Mouse (Mus musculus) embryonic facial prominence, embryonic 12.5 days (tissue): ENCODE data around the gene Gm47959. TPM values are rescaled to one million over a fixed set of nuclear protein-coding genes. Genes with fewer than 3 reads are reported as not detected.

ENCODE experiments used
- ATAC-seq: fragments of 200-750 bp; cut with Nextera tagmentation; 2 replicates; pipeline ENCODE4 v1.8.0; 2017; ENCODE audit not compliant: insufficient number of reproducible peaks, insufficient read depth, low FRiP score, low TSS enrichment
- H3K27ac ChIP-seq: fragments of 300-500 bp; sonication (generic); 2 replicates; pipeline ENCODE4 v1.5.1; 2016; ENCODE audit warnings: mild to moderate bottlenecking
- H3K27me3 ChIP-seq: fragments of 300-500 bp; sonication (generic); 2 replicates; pipeline ENCODE4 v1.6.1; 2016; ENCODE audit warnings: mild to moderate bottlenecking, moderate library complexity
- H3K36me3 ChIP-seq: fragments of 300-500 bp; sonication (generic); 2 replicates; pipeline ENCODE4 v1.6.1; 2016; ENCODE audit warnings: mild to moderate bottlenecking
- H3K4me1 ChIP-seq: fragments of 300-500 bp; sonication (generic); 2 replicates; pipeline ENCODE4 v1.6.1; 2016
- H3K4me2 ChIP-seq: fragments of 300-500 bp; sonication (generic); replicated peaks from 2 replicates; pipeline ENCODE4 v1.6.1; 2016; ENCODE audit warnings: mild to moderate bottlenecking, moderate library complexity
- H3K4me3 ChIP-seq: fragments of 300-500 bp; sonication (generic); 2 replicates; pipeline ENCODE4 v1.5.1; 2016; ENCODE audit warnings: mild to moderate bottlenecking
- H3K9ac ChIP-seq: fragments of 300-500 bp; sonication (generic); 2 replicates; pipeline ENCODE4 v1.6.1; 2016; ENCODE audit warnings: mild to moderate bottlenecking, moderate library complexity
- H3K9me3 ChIP-seq: fragments of 300-500 bp; sonication (generic); 2 replicates; pipeline ENCODE4 v1.6.1; 2016; ENCODE audit warnings: mild to moderate bottlenecking, moderate library complexity
- WGBS: fragments of 180-500 bp; shearing (Covaris S2); methylation state at CpG from one replicate; pipeline ENCODE4 v1.1.7; 2016; 5-methylcytosine and 5-hydroxymethylcytosine counted together
- polyA plus RNA-seq: library from polyadenylated mRNA; unstranded; fragments of >200 nt; fragmentation: Nextera tagmentation; extraction: Ambion mirVana; gene quantifications from 2 replicates; pipeline ENCODE4 v1.2.1, GENCODE M21; 2016

Gm47959 gene
- polyA plus RNA-seq, 1 experiment from 2014 or later = not detected

- 76% methylated on average over 4 of the region's 4 CpGs for WGBS
- H3K9ac ChIP-seq = no peak overlapping the region
- no peak overlapping the region for H3K4me3 ChIP-seq
- no peak overlapping the region for H3K4me2 ChIP-seq
- H3K9me3 ChIP-seq = no peaks in the 10 kb centered on the region
- H3K27ac ChIP-seq = no peak overlapping the region
- H3K27me3 ChIP-seq = no peaks in the 10 kb centered on the region
- ATAC-seq = no peak
- H3K4me1 ChIP-seq = no peaks in the 10 kb centered on the region
- no peaks in the 10 kb centered on the region for H3K36me3 ChIP-seq
Observed at GRCm38 (mm10) chr1:82991062-82991461, 9.3 kb upstream of the Gm47959 start.

GRCm38 (mm10) chr1:82991596-82991995 is 8.8 kb upstream of the Gm47959 start:
- ATAC-seq = no peak
- WGBS = 86% methylated on average over 3 of the region's 3 CpGs
- H3K4me2 ChIP-seq = no peak overlapping the region
- no peaks in the 10 kb centered on the region for H3K4me1 ChIP-seq
- H3K9ac ChIP-seq = no peak overlapping the region
- H3K27ac ChIP-seq = no peak overlapping the region
- H3K4me3 ChIP-seq = no peak overlapping the region
- no peaks in the 10 kb centered on the region for H3K36me3 ChIP-seq
- H3K27me3 ChIP-seq = no peaks in the 10 kb centered on the region
- H3K9me3 ChIP-seq = no peaks in the 10 kb centered on the region

- Histone ChIP-seq H3K4me1 (no peaks in the 10 kb centered on the region), H3K4me3 (no peak overlapping the region), H3K27ac (no peak overlapping the region), H3K4me2 (no peak overlapping the region), H3K9me3 (no peaks in the 10 kb centered on the region), H3K9ac (no peak overlapping the region), H3K36me3 (no peaks in the 10 kb centered on the region), H3K27me3 (no peaks in the 10 kb centered on the region)
- no peak for ATAC-seq
- 94% methylated on average over 6 of the region's 6 CpGs for WGBS
Observed at GRCm38 (mm10) chr1:82992093-82992492, 8.3 kb upstream of the Gm47959 start.

GRCm38 (mm10) chr1:82993947-82994346 is 6.4 kb upstream of the Gm47959 start:
- Histone ChIP-seq H3K4me2 (no peak overlapping the region), H3K9ac (no peak overlapping the region), H3K27me3 (no peaks in the 10 kb centered on the region), H3K4me3 (no peak overlapping the region), H3K4me1 (no peaks in the 10 kb centered on the region), H3K9me3 (no peaks in the 10 kb centered on the region), H3K36me3 (no peaks in the 10 kb centered on the region), H3K27ac (no peak overlapping the region)
- 80% methylated on average over 3 of the region's 3 CpGs for WGBS
- ATAC-seq = no peak

DNA sequence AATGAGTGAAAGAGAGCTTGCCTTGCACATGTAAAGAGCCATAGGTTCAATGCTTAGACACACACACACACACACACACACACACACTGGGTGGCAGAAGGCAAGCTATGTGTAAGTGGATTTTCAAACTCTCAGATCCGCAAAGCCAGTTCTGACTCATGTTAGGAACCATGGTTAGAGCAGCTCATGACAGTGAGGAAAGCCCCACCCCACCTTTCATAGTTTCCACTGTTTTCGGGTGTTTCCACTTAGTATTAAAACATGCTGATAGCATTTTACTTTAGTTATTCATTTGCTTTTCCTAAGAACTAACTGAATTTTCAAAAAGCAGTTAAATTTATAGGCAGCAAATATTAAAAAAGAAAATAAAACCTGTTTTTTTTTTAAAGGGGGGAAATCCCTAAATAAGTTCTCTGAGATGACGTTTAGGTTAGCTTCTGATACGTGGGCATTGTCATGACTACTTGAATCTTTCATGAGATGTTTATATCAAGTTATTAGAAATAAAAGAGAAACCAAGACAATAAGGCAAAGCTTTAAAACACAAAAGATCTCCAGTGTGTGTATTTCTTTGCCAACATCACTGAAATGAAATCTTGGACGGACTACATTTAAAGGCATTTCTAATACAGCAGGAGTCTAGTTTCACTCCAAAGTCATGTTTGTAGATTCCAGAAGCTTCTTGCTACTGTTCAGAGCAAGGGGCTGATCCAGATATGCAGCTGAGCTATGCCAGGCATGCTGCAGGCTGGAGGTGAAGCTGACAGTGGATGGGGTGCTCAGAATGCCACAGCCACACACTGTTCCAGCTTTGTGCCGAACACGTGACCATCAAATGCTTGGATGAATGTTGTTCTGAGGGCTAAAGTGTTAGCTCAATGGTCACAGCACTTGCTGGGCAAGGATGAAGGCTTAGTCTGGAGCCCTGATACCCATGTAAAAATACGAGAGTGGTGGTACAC is 6.2 kb downstream of the Gm47959 start:
- ATAC-seq = no peak
- H3K27ac ChIP-seq = no peak overlapping the region
- no peak overlapping the region for H3K4me3 ChIP-seq
- no peaks in the 10 kb centered on the region for H3K4me1 ChIP-seq
- no peak overlapping the region for H3K9ac ChIP-seq
- no peak overlapping the region for H3K4me2 ChIP-seq
- no peaks in the 10 kb centered on the region for H3K27me3 ChIP-seq
- H3K36me3 ChIP-seq = no peaks in the 10 kb centered on the region
- H3K9me3 ChIP-seq = no peaks in the 10 kb centered on the region
- WGBS = 83% methylated on average over 8 of the region's 8 CpGs

- Histone ChIP-seq H3K4me1 (no peaks in the 10 kb centered on the region), H3K27me3 (no peaks in the 10 kb centered on the region), H3K36me3 (no peaks in the 10 kb centered on the region), H3K27ac (no peak overlapping the region), H3K4me3 (no peak overlapping the region), H3K9ac (no peak overlapping the region), H3K9me3 (no peaks in the 10 kb centered on the region), H3K4me2 (no peak overlapping the region)
- WGBS = 71% methylated on average over 6 of the region's 6 CpGs
- ATAC-seq = no peak
Observed at GRCm38 (mm10) chr1:83007471-83007870, 7.1 kb downstream of the Gm47959 start.

DNA sequence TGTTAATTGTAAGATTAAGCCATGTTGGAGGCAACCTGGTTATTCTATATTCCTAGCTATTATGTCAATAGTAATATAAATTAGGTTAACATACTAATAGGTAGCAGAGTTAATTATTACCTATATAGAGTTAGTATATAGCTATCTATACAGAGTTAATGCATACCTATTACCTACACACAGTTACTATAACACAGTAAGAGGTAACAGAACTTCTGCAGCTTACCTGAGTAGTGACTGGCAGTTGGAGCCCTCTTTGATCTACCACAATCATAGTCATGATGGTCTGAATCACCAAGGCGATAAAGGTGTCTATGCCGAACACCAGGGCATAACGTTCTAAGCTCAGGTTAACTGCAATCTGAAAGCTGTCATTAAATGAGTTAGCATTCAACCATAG is 14.1 kb downstream of the Gm47959 start:
- H3K4me1 ChIP-seq = no peaks in the 10 kb centered on the region
- no peak overlapping the region for H3K27ac ChIP-seq
- WGBS = 95% methylated on average over 3 of the region's 3 CpGs
- no peak overlapping the region for H3K4me3 ChIP-seq
- no peak overlapping the region for H3K9ac ChIP-seq
- no peaks in the 10 kb centered on the region for H3K36me3 ChIP-seq
- no peaks in the 10 kb centered on the region for H3K27me3 ChIP-seq
- H3K4me2 ChIP-seq = no peak overlapping the region
- H3K9me3 ChIP-seq = no peaks in the 10 kb centered on the region
- ATAC-seq = no peak

- H3K9ac ChIP-seq = no peak overlapping the region
- no peaks in the 10 kb centered on the region for H3K27me3 ChIP-seq
- WGBS = 77% methylated on average over 10 of the region's 10 CpGs
- H3K4me3 ChIP-seq = no peak overlapping the region
- no peaks in the 10 kb centered on the region for H3K9me3 ChIP-seq
- no peaks in the 10 kb centered on the region for H3K36me3 ChIP-seq
- H3K4me2 ChIP-seq = no peak overlapping the region
- no peak for ATAC-seq
- H3K27ac ChIP-seq = no peak overlapping the region
- no peaks in the 10 kb centered on the region for H3K4me1 ChIP-seq
Observed at GRCm38 (mm10) chr1:83015329-83015879, 15.1 kb downstream of the Gm47959 start.

DNA sequence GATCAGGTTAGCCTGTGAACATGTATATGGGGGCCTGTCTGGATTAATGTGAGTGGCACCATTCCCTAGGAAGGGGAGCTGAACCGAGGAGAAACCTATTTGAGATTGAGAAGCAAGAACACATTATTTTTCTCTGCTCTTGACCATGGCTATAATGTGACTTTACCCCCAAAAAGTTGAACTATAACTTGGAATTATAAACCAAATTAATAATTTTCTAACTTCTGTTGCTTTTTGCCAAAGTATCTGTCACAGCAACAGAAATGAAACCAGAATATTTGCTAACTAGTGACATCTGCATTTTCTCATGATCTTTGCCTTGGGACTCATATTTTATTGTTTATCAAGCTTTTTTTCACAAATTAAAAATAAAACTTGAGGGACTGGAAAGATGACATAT is 16.2 kb downstream of the Gm47959 start:
- Histone ChIP-seq H3K9me3 (no peaks in the 10 kb centered on the region), H3K4me3 (no peak overlapping the region), H3K27me3 (no peaks in the 10 kb centered on the region), H3K4me2 (no peak overlapping the region), H3K36me3 (no peaks in the 10 kb centered on the region), H3K9ac (no peak overlapping the region), H3K27ac (no peak overlapping the region), H3K4me1 (no peaks in the 10 kb centered on the region)
- ATAC-seq = no peak
- WGBS = 61% methylated on average over 1 of the region's 1 CpGs

GRCm38 (mm10) chr1:83031950-83032349 is 31.6 kb downstream of the Gm47959 start:
- H3K27me3 ChIP-seq = no peaks in the 10 kb centered on the region
- ATAC-seq = no peak
- H3K36me3 ChIP-seq = no peaks in the 10 kb centered on the region
- H3K4me1 ChIP-seq = no peaks in the 10 kb centered on the region
- no peak overlapping the region for H3K27ac ChIP-seq
- no peak overlapping the region for H3K4me3 ChIP-seq
- H3K4me2 ChIP-seq = no peak overlapping the region
- WGBS = 54% methylated on average over 1 of the region's 1 CpGs
- H3K9me3 ChIP-seq = no peaks in the 10 kb centered on the region
- H3K9ac ChIP-seq = no peak overlapping the region

- H3K9ac ChIP-seq = no peak overlapping the region
- 89% methylated on average over 6 of the region's 6 CpGs for WGBS
- no peak for ATAC-seq
Observed at GRCm38 (mm10) chr1:83032508-83032907, 32.2 kb downstream of the Gm47959 start.

GRCm38 (mm10) chr1:83034509-83034908 is 34.2 kb downstream of the Gm47959 start:
- Histone ChIP-seq H3K27me3 (no peaks in the 10 kb centered on the region), H3K36me3 (no peaks in the 10 kb centered on the region), H3K27ac (no peak overlapping the region), H3K9ac (no peak overlapping the region), H3K4me2 (no peak overlapping the region), H3K4me1 (no peaks in the 10 kb centered on the region), H3K4me3 (no peak overlapping the region), H3K9me3 (no peaks in the 10 kb centered on the region)
- WGBS = 71% methylated on average over 5 of the region's 5 CpGs
- no peak for ATAC-seq

More at GRCm38 (mm10) chr1:83032508-83032907, 32.2 kb downstream of the Gm47959 start:
- Histone ChIP-seq H3K27me3 (no peaks in the 10 kb centered on the region), H3K4me1 (no peaks in the 10 kb centered on the region), H3K36me3 (no peaks in the 10 kb centered on the region), H3K4me3 (no peak overlapping the region), H3K9me3 (no peaks in the 10 kb centered on the region), H3K4me2 (no peak overlapping the region), H3K27ac (no peak overlapping the region)
